Mouse (Mus musculus) midbrain, postnatal 0 days (tissue): ENCODE results near the gene Cbx5. TPM values are rescaled to one million over a fixed set of nuclear protein-coding genes. Genes with fewer than 3 reads are reported as not detected.

Experiments used
- ATAC-seq: fragments of 200-750 bp; cut with Nextera tagmentation; 2 replicates; pipeline ENCODE4 v1.8.0; 2017; ENCODE audit warnings: moderate number of reproducible peaks, mild to moderate bottlenecking, moderate TSS enrichment, moderate library complexity; ENCODE audit not compliant: low FRiP score
- DNase-seq: peaks from one replicate; pipeline ENCODE4 v3.0.0-alpha.2; 2015; ENCODE audit warnings: low spot score
- H3K27ac ChIP-seq: fragments of 300-500 bp; sonication (generic); 2 replicates; pipeline ENCODE4 v1.5.1; 2014; ENCODE audit warnings: low read depth, mild to moderate bottlenecking, low read length, mixed read lengths
- H3K27me3 ChIP-seq: fragments of 300-500 bp; sonication (generic); 2 replicates; pipeline ENCODE4 v1.6.1; 2014; ENCODE audit warnings: low read length, control low read depth, mixed read lengths; ENCODE audit not compliant: insufficient read depth
- H3K36me3 ChIP-seq: fragments of 300-500 bp; sonication (generic); 2 replicates; pipeline ENCODE4 v1.6.1; 2014; ENCODE audit warnings: low read length, control low read depth, mixed read lengths; ENCODE audit not compliant: insufficient read depth
- H3K4me1 ChIP-seq: fragments of 300-500 bp; sonication (generic); 2 replicates; pipeline ENCODE4 v1.6.1; 2014; ENCODE audit warnings: mild to moderate bottlenecking, control low read depth, antibody characterized with exemption, low read length, mixed read lengths; ENCODE audit not compliant: insufficient read depth
- H3K4me2 ChIP-seq: fragments of 300-500 bp; sonication (generic); 2 replicates; pipeline ENCODE4 v1.6.1; 2014; ENCODE audit warnings: low read depth, mild to moderate bottlenecking, low read length, mixed read lengths; ENCODE audit not compliant: poor library complexity, severe bottlenecking
- H3K4me3 ChIP-seq: fragments of 300-500 bp; sonication (generic); 2 replicates; pipeline ENCODE4 v1.5.1; 2014; ENCODE audit warnings: low read depth, mild to moderate bottlenecking, low read length, moderate library complexity
- H3K9ac ChIP-seq: fragments of 300-500 bp; sonication (generic); replicated peaks from 2 replicates; pipeline ENCODE4 v1.6.1; 2014; ENCODE audit warnings: mild to moderate bottlenecking, low read length, moderate library complexity, mixed read lengths; ENCODE audit not compliant: poor library complexity, severe bottlenecking
- H3K9me3 ChIP-seq: fragments of 300-500 bp; sonication (generic); 2 replicates; pipeline ENCODE4 v1.6.1; 2016; ENCODE audit warnings: low read length, control low read depth
- CTCF ChIP-seq: IDR thresholded peaks from 2 replicates; pipeline ENCODE4 v1.5.1; 2016; ENCODE audit warnings: antibody characterized with exemption, mild to moderate bottlenecking
- WGBS: fragments of 180-500 bp; shearing (Covaris S2); extraction: QIAGEN DNeasy Blood & Tissue Kit; methylation state at CpG from one replicate; pipeline ENCODE4 v1.1.7; 2014; 5-methylcytosine and 5-hydroxymethylcytosine counted together
- polyA plus RNA-seq: library from polyadenylated mRNA; unstranded; fragments of >200 nt; fragmentation: Nextera tagmentation; extraction: Ambion mirVana; gene quantifications from 2 replicates; pipeline ENCODE4 v1.2.1, GENCODE M21; 2015
- total RNA-seq: library from RNA; depleted of rRNA; stranded (reverse); fragments of >200 nt; gene quantifications from 2 replicates; pipeline ENCODE4 v1.2.3, GENCODE M21; 2014

Cbx5 gene
- total and polyA plus RNA-seq, 2 experiments from 2014 or later: 106 to 190 TPM

DNA sequence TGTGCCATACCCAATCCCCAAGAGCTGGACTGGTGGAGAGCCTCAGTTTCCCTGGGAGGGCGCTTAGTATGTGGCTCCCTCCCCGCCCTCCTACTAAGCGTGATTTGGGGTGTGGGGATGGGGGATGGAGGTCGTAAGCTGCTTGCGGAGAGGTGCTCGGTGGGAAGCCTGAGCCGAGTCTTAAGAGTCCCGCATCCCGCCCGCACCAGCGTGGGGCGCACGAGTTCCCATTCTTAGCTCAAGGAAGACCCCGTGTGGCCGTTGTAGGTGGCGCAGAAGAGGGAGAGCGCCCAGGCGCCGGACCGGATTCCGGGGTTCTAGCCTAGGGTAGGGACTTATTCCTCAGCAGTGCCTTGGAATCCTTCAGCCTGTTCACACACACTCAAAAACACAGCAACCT, 56.5 kb downstream of the Cbx5 start:
- Histone ChIP-seq H3K27me3 (peaks cover 26% of the 10 kb centered on the region), H3K4me2 (peak overlapping the region; percentile 56), H3K4me1 (peaks cover 8% of the 10 kb centered on the region; the same call in 1 of the 2 replicates), H3K4me3 (peak overlapping the region; percentile 27; the same call in 1 of the 2 replicates), H3K9me3 (no peaks in the 10 kb centered on the region), H3K36me3 (no peaks in the 10 kb centered on the region), H3K9ac (0 out of 2 replicates have a peak overlapping the region, but pooled peaks have one; percentile 24), H3K27ac (no peak overlapping the region)
- 1% methylated on average over 21 of the region's 21 CpGs for WGBS
- 0 out of 2 replicates have a peak, but pooled peaks have one; percentile 43 for ATAC-seq
- DNase-seq: peak; percentile 79
- TF ChIP-seq CTCF: peak; percentile 77

- Histone ChIP-seq H3K27me3 (peaks cover 32% of the 10 kb centered on the region), H3K27ac (no peak overlapping the region), H3K9me3 (no peaks in the 10 kb centered on the region), H3K9ac (no peak overlapping the region), H3K4me2 (peak overlapping the region; percentile 56), H3K4me3 (no peak overlapping the region), H3K36me3 (no peaks in the 10 kb centered on the region), H3K4me1 (peaks cover 8% of the 10 kb centered on the region; the same call in 1 of the 2 replicates)
- ATAC-seq: peak; percentile 34; the same call in 1 of the 2 replicates
- 2% methylated on average over 38 of the region's 48 CpGs for WGBS
- TF ChIP-seq CTCF: peak; percentile 95
- peak; percentile 69 for DNase-seq
Observed at GRCm38 (mm10) chr15:103182166-103182790, 57.3 kb downstream of the Cbx5 start.

GRCm38 (mm10) chr15:103180406-103180805, 59.2 kb downstream of the Cbx5 start:
- H3K27me3 ChIP-seq: peaks cover 47% of the 10 kb centered on the region
- no peak overlapping the region for H3K27ac ChIP-seq
- TF ChIP-seq CTCF: no peak
- ATAC-seq: no peak
- no peak overlapping the region for H3K4me2 ChIP-seq
- DNase-seq: no peak
- H3K36me3 ChIP-seq: no peaks in the 10 kb centered on the region
- H3K4me3 ChIP-seq: no peak overlapping the region
- no peaks in the 10 kb centered on the region for H3K9me3 ChIP-seq
- no peak overlapping the region for H3K9ac ChIP-seq
- peaks cover 8% of the 10 kb centered on the region; the same call in 1 of the 2 replicates for H3K4me1 ChIP-seq

GRCm38 (mm10) chr15:103178767-103179166, 60.8 kb downstream of the Cbx5 start:
- ATAC-seq: no peak
- Histone ChIP-seq H3K27ac (no peak overlapping the region), H3K4me3 (no peak overlapping the region), H3K9ac (no peak overlapping the region), H3K27me3 (peaks cover 61% of the 10 kb centered on the region), H3K4me2 (no peak overlapping the region), H3K9me3 (no peaks in the 10 kb centered on the region), H3K4me1 (peaks cover 5% of the 10 kb centered on the region; the same call in 1 of the 2 replicates), H3K36me3 (no peaks in the 10 kb centered on the region)
- WGBS: 79% methylated on average over 1 of the region's 1 CpGs
- no peak for DNase-seq
- no peak for TF ChIP-seq CTCF

- TF ChIP-seq CTCF: peak; percentile 76
- no peak overlapping the region for H3K27ac ChIP-seq
- peaks cover 67% of the 10 kb centered on the region for H3K27me3 ChIP-seq
- H3K9me3 ChIP-seq: no peaks in the 10 kb centered on the region
- ATAC-seq (no peak), DNase-seq (no peak)
- no peak overlapping the region for H3K4me2 ChIP-seq
- H3K4me1 ChIP-seq: peaks cover 2% of the 10 kb centered on the region; the same call in 1 of the 2 replicates
- H3K9ac ChIP-seq: no peak overlapping the region
- H3K36me3 ChIP-seq: no peaks in the 10 kb centered on the region
- WGBS: 8% methylated on average over 12 of the region's 12 CpGs
- no peak overlapping the region for H3K4me3 ChIP-seq
Observed at GRCm38 (mm10) chr15:103178137-103178536, 61.5 kb downstream of the Cbx5 start.

DNA sequence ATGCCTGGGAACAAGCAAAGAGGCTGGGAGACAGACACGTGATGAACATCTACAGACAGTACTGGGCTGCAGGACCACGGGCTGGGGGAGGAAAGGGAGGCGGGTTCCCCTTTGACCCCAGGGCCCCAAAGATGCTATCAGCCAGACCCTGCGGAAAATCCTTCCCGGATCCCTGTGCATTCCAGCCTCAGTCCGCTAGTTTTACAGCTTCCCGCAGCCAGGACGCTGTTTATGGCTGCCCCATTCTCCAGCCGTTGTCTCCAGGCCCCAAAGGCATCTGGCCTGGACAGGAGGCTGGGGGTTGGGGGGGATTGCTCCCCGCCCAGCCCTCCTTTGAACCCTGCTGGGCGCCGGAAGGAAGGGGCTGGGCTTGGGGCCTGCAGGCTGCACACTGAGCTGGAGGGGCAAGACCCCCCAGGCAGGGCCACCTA, 62.0 kb downstream of the Cbx5 start:
- Histone ChIP-seq H3K4me2 (no peak overlapping the region), H3K4me3 (no peak overlapping the region), H3K27me3 (peaks cover 72% of the 10 kb centered on the region), H3K9ac (0 out of 2 replicates have a peak overlapping the region, but pooled peaks have one; percentile 19), H3K4me1 (no peaks in the 10 kb centered on the region), H3K36me3 (no peaks in the 10 kb centered on the region), H3K9me3 (no peaks in the 10 kb centered on the region), H3K27ac (no peak overlapping the region)
- TF ChIP-seq CTCF: no peak
- ATAC-seq (no peak), DNase-seq (no peak)
- WGBS: 9% methylated on average over 12 of the region's 12 CpGs
